ENCODE assay signal across 18 mouse cellular contexts in the genomic region with DNA sequence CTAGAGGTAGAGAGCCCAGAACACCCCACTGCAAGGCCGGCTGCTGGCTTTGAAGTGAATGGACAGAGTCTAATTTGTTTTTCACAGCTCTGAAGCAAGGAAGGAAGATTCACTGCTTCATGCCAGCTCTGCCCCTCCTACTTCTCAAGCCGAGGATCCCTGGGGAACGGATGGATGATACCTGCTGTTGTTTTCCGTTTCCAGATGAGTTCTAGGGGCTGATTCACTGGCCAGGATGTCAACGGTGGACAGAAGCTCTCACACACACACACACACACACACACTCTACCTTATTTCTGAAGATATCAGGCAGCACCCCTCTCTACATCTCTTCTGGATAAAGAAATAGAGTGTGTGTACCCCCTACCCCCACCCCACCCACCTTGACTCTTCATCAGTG.
"Had no signal": no experiment of that assay in that cellular context is flagged by ENCODE, and none has a peak within 500 bp of the region (broad histone marks: within the 10 kb centered on the region; RNA-seq: fewer than 3 reads in every experiment).

No protein-coding gene starts in this region.

- H3K4me2 ChIP-seq: lung, embryonic 14.5 days; midbrain, embryonic 12.5 days; neural tube, embryonic 13.5 days; neural tube, embryonic 15.5 days had no signal

- H3K27ac ChIP-seq: midbrain, embryonic 10.5 days; midbrain, embryonic 12.5 days; neural tube, embryonic 13.5 days; neural tube, embryonic 15.5 days had no signal

- DNase-seq: lung, adult 18-20 months; lung, embryonic 14.5 days; lung, postnatal 10 days; midbrain, embryonic 14.5 days; retina, postnatal 1 day; right cerebral cortex, adult 18-20 months; right cerebral cortex, postnatal 25 days; right cerebral cortex, postnatal 4 days; spleen, adult 18-20 months; thymus, adult 18-20 months; thymus, postnatal 14 days; thymus, postnatal 36 days had no signal

- H3K9ac ChIP-seq: lung, embryonic 14.5 days; midbrain, embryonic 12.5 days; neural tube, embryonic 13.5 days; neural tube, embryonic 15.5 days had no signal

- H3K4me3 ChIP-seq: midbrain, embryonic 10.5 days; midbrain, embryonic 12.5 days; myocyte; neural tube, embryonic 13.5 days; neural tube, embryonic 15.5 days had no signal

- H3K9me3 ChIP-seq: midbrain, embryonic 10.5 days; midbrain, embryonic 12.5 days; neural tube, embryonic 13.5 days; neural tube, embryonic 15.5 days had no signal

- ATAC-seq: midbrain, embryonic 16.5 days had no signal

- H3K27me3 ChIP-seq: midbrain, embryonic 12.5 days; neural tube, embryonic 13.5 days; neural tube, embryonic 15.5 days had no signal

- H3K36me3 ChIP-seq: midbrain, embryonic 10.5 days; midbrain, embryonic 12.5 days; neural tube, embryonic 13.5 days; neural tube, embryonic 15.5 days had no signal
